Mouse (Mus musculus): ENCODE data around the gene Dnajb2. TPM values are rescaled to one million over a fixed set of nuclear protein-coding genes. Genes with fewer than 3 reads are reported as not detected.
A peak's percentile ranks its signal among the peaks of the same experiment; 100 is the strongest.
"Not testable (repeated sequence)": the region's sequence is repeated elsewhere in the genome, so short reads cannot be mapped to it uniquely, and the experiment has no call there.

The Dnajb2 gene
- total RNA-seq, 2 experiments from 2014 or later: 154 to 386 TPM

DNA sequence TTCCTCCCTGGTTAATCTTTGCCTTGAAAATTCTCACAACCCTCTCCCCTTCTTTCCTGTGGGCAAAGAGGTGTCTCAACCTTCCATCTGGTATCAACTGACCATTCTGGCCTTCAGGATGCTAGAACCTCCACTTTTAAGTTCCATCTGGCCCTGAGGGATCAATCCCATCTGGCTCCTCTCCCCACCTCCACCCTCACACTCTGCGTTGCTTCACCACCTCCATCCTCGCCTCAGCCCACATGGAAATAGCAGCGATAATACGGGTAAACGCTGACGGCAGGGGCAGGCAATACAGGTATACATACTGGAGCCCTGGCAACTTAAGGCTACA is 18.3 kb upstream of the Dnajb2 start:
- ATAC-seq (replicated peaks; ENCODE audit: low FRiP score, poor library complexity, severe bottlenecking): no peak

DNA sequence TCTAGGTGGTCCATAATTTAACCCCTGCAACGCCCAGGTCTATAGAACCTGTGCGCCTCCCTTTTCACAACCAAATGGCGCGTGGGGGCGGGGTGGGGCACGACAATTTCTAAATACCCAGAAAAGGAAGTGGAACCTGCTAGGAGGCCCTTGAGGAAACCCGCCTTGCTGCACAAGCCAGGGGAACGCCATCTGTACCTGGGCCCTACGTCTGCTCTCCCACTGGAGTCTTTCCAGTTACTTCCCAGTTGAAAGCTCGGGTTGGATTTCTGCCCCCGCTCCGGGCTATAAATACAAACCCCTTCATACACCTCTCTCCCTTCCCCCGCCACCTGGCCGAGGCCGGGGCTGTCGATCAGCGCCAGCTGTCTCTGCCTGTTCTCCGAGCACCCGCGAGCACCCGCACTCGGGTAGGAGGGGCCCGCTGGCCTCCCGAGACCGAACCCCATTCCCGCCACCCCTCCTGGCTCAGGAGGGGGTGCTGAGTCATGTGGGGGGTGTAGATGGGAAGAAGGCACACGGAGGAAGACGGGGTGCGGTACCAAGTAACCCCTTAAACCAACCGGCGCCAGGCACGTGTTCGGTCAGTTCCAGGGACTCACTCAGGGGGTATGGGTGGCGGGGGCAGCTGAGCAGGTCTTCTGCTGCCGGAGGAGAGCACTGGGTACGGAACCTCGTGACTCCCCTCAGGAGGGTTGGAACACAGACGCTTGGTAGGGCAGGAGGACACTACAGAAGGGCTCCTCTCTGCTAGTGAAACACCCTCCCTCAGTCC is 17.8 kb upstream of the Dnajb2 start:
- ATAC-seq (replicated peaks; ENCODE audit: low FRiP score, poor library complexity, severe bottlenecking): peak; percentile 65

DNA sequence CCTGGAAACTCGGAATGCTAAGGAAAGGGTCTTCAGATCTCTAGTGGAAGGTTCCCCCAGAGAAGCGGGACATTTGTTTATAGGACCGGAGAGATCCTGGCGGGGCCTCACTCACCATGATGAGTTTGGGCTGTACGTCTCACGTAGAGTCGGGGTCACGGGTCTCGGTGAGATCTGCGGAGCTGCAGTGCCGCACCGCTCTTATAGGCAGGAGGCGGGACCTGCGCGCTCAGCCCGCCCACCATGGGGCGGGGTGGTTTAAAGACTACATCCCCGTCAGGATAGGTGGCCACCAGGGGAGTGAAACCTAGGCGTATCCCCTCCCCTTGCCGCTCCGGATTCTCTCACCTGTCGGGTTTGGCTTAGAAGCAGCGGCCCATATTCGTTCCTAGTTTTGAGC is 17.1 kb upstream of the Dnajb2 start:
- peak; percentile 79 for ATAC-seq (replicated peaks; ENCODE audit: low FRiP score, poor library complexity, severe bottlenecking)

DNA sequence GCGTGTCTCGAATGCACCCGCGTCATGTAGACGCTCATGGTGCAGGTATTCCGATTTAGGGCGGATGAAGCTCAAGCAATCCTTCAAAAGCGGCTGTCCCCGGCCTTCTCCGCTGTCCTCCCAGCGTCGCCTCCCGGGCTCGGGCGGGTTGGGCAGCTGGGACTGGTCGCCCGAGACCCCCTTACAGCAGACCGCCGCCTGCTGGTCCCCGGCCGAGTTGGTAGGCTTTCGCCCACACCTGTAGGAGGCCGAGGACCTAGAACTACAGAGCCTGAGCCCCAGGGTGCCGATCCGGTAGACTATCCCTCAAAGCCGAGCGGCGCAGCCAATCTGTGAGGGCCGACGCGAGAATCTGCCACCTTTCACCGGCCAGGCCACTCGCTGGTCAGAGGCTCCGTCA is 16.7 kb upstream of the Dnajb2 start, which contains the start of gene Tuba4a:
Gene Tuba4a (minus strand): TSS at position 335 of the 400 bp plus-strand sequence.
- ATAC-seq (replicated peaks; ENCODE audit: low FRiP score, poor library complexity, severe bottlenecking): peak; percentile 7; the same call in 1 of the 2 replicates

DNA sequence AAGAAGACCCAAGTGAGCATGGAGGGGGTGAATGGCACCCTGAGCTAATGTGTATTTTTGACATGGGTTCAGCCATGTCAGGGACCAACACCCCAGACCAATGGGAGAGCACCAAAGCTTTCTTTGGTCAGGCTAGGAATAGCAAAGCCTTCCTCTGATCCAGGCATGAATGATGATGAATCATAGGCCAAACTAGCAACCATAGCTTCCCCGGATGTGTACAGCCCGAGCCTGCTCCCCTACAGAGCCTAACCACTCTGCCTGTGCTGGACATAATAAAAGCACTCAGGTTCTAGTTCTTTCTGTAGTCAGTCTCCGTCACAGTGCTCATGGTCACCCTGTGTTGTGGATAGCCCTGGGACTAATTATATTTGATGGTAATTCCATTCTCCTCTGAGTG is 14.7 kb upstream of the Dnajb2 start:
- ATAC-seq (replicated peaks; ENCODE audit: low FRiP score, poor library complexity, severe bottlenecking): no peak

DNA sequence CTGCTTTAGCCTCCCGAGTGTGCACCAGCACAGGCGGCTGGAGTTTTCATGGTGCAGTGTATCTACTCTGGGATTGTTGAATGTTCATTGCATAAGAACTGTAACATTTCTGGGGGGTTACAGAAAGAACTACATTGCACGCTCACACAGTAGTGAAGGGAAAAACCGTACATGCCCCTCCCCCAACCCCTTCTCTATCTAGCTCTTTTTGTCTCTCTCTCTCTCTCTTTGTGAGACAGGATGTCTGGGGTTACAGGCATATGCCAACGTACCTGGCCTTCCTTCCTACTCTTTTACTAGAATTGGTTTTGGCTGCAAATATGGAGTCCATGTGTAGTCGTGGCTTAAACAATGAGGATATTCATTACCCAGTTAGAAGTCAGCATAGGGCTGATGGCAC is 13.3 kb upstream of the Dnajb2 start:
- ATAC-seq (replicated peaks; ENCODE audit: low FRiP score, poor library complexity, severe bottlenecking): no peak

DNA sequence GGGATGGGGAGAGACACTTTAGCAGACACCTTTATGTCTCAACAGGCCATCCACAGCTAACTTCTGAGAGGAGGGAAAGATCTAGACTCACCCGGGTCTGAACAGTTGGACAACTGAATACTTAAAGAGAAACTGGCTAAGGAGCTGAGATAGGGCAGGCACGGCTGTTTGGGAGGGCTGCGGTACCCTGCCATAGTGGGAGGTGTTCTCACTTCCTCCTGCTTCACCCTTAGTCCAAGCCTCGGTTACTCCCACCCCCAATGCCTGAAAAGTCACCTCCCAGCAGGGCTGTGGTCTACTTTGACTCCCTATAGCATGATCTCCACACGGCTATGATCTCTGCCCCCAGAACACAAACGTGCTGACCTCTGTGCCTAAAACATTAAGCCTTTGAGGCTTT is 12.7 kb upstream of the Dnajb2 start:
- no peak for ATAC-seq (replicated peaks; ENCODE audit: low FRiP score, poor library complexity, severe bottlenecking)

DNA sequence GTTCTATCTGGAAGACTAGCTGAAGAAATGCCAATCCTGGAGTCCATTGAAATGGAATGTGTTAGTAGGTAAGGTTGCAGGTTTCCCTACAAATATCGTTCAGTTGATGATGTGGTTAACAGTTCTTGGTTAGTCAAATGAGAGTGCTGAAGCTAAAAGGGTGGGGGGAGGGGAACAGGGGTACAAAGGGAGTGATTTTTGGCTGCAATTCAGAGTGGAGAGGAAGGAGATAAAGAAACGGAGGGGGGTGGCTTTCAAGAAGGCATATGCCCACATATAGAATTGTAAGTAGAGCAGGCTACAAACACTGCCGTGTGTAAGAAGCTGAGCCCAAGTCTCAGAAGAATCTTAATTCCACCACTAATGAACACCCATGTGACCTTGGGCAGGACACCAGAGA is 10.7 kb upstream of the Dnajb2 start:
- ATAC-seq (replicated peaks; ENCODE audit: low FRiP score, poor library complexity, severe bottlenecking): no peak

DNA sequence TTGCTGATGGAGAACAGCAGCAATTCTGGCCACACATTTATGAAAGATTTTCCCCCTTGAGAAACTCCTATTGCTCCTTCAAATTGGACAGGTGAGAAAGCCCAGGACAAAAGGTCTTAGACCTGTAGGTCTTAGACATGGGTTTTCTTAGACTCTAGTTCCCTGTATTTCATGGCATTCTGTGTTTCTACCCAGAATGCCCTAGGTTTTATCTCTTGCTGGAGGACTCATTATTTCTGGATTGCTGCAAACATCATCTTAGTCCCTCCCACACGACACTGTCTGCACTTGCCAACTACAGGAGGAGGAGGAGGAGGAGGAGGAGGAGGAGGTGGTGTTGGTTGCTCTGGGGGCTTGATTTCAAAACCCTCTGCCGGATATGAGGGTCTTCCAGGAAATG is 10.1 kb upstream of the Dnajb2 start:
- ATAC-seq (replicated peaks; ENCODE audit: low FRiP score, poor library complexity, severe bottlenecking): no peak

DNA sequence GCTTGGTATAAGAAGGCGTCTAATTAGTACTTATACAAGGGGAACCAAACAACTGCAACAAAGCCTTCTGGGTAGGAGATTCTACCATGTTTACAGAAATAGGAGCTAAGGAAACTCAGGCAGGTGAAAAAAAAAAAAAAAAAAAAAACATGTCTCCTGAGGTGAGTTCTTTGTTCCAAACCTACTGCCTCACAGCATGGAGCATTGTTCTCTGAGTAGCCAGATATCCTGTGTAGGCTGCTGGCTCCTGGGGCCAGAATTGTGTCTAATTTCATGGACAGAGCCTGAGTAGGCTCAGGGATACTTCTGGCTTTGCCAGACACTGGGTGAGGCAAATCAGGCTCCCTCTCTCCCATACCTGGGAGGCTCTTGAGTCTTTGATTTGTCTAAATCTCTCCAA is 8.6 kb upstream of the Dnajb2 start:
- ATAC-seq (replicated peaks; ENCODE audit: low FRiP score, poor library complexity, severe bottlenecking): no peak

DNA sequence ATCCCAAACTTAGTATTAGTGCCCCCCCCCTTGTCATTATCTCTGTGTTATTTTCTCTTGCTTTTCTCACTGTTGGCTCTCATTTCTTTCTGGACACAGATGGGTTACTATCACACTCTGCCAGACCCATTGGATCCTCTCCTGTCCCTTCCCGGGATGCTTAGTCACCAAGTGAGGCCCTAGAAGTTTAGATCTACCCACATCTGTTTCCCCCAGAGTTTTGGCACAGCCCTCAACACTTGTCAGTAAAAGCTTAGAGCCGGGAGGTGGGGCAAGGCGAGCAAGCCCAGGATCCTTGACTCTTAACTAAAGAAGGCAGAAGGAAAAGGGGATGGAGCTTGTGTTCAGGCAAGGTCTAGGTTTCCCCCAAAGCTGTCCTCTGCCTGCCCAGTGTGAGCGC is 7.0 kb upstream of the Dnajb2 start:
- peak; percentile 81 for ATAC-seq (replicated peaks; ENCODE audit: low FRiP score, poor library complexity, severe bottlenecking)

DNA sequence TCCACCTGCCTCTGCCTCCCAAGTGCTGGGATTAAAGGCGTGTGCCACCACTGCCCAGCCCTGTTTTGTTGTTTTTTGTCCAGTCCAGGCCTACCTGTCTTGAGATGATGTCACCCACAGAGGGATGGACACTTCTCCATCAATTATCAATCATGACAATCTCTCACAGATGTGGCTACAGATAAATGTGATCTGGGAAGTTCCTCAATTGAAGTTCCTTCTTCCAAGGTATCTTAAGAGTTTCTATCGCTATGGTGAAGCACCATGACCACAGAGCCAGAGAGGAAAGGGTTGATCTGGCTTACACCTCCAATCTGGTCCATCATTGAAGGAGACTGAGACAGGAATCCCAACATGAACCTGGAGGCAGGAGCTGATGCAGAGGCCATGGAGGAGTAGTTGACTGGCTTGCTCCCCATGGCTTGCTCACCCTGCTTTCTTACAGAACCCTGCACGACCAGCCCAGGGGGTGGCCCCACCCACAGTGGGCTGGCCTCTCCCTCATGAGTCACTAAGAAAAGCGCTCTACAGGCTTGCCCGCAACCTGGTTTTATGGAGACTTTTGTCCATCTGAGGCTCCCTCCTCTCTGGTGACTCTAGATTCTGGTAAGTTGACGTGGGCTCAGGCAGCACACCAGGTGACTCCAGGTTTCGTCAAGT is 5.7 kb upstream of the Dnajb2 start:
- ATAC-seq (replicated peaks; ENCODE audit: low FRiP score, poor library complexity, severe bottlenecking): no peak

DNA sequence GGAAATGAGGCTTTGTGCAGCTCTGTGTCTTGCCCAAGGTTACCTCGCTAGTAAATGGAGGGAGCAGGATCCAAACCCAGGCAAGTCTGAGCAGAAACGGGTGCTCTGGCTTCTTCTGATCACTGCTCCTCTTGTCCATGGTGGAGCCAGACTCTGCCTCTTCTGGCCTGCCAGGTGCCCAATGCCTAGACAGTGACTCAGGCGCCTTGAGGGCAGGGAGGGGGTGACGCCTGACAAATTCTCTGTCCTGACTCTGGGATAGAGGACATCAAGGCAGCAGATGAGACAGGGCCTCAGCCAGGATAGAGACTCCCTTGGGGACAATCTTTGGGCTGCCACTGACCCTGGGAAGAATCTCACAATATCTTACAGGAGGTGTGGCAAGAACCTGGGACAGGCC is 5.0 kb upstream of the Dnajb2 start:
- ATAC-seq (replicated peaks; ENCODE audit: low FRiP score, poor library complexity, severe bottlenecking): no peak

DNA sequence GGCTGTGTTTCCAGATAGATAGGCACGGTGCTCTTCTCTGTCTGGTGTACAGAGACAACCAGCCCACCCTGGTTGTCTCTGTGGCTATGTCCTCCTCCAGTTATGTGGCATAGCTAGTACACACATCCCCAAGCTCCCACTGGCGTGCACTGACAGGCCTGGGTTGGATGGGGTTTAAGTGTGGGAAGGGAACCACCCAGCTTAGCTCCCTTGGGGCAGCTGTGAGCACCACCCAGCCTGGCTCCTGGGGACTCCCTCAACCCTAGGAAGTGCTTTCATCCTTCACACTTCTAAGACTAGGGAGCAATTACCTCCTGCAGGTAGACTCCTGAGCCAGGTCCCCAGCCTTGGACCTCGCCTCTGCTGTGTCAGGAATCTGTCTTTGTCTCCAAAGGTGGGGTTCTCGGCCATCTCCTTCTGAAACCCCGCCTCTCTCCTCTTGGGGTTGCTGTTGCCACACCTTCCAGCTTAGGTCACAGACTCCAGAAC is 4.5 kb upstream of the Dnajb2 start, which contains the start of gene A630095N17Rik:
Gene A630095N17Rik (minus strand): TSS at position 439 of the 489 bp plus-strand sequence.
- no peak for ATAC-seq (replicated peaks; ENCODE audit: low FRiP score, poor library complexity, severe bottlenecking)

DNA sequence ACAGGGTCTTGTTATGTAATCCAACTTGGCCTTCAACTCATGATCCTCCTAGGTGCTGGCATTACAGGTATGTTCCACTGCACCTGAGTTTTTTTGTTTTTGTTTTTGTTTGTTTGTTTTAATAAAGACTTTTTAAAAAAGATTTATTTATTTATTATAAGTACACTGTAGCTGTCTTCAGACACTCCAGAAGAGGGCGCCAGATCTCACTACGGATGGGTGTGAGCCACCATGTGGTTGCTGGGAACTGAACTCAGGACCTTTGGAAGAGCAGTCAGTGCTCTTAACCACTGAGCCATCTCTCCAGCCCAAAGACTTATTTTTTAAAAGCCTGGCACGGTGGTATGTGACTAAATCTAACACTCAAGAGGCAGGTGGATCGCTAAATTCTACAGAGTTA is 3.7 kb upstream of the Dnajb2 start:
- ATAC-seq (replicated peaks; ENCODE audit: low FRiP score, poor library complexity, severe bottlenecking): not testable (repeated sequence)

DNA sequence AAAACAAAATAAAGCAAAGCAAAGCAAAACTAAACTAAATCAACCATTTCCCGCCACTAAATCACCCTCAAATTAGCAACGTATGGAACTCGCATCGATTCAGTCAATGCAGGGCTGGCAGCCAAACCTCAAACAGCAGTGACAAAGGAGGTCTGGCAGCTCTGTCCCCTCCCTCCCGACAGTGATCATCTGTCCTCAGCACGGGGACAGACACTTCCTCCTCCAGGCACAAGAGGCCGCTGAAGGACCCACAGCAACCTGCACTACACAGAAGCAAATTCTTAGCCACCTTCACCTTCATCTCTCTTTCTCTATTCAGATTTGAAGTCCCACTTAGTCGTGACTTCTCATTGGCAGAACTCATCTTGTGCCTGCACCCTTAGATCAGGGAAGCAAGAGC is 1.6 kb upstream of the Dnajb2 start:
- peak; percentile 69 for ATAC-seq (replicated peaks; ENCODE audit: low FRiP score, poor library complexity, severe bottlenecking)

DNA sequence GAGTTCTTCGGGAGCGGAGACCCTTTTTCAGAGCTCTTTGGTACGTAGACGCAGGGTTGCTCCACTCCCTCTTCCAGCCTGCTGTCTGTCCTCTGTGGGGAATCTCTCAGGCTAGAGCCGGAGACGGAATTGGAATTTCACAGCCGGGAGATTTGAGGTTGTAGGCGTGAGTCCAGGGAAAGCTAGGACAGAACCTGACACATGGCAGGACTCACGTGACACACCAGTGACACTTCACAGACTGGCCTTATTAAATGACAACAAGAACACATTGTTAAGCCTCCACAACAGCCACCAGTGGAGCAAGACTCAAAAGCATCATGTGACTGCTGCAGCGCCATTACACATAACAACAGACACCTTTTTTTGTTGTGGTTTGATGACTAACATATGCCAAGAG is 3.4 kb downstream of the Dnajb2 start:
- no peak for ATAC-seq (replicated peaks; ENCODE audit: low FRiP score, poor library complexity, severe bottlenecking)

DNA sequence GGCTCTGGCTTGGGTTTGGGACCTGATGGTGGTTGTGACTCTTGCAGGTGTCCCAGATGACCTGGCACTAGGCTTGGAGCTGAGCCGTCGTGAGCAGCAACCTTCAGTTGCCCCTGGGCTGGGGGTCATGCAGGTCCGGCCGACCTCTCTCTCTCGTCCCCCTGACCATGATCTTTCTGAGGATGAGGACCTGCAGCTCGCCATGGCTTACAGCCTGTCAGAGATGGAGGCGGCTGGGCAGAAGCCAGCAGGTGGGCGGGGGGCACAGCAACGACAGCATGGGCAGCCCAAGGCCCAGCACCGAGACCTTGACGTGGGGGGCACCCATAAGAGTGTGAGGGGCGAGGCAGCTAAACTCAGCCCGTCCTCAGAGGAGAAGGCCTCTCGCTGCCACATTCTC is 7.2 kb downstream of the Dnajb2 start:
- no peak for ATAC-seq (replicated peaks; ENCODE audit: low FRiP score, poor library complexity, severe bottlenecking)

DNA sequence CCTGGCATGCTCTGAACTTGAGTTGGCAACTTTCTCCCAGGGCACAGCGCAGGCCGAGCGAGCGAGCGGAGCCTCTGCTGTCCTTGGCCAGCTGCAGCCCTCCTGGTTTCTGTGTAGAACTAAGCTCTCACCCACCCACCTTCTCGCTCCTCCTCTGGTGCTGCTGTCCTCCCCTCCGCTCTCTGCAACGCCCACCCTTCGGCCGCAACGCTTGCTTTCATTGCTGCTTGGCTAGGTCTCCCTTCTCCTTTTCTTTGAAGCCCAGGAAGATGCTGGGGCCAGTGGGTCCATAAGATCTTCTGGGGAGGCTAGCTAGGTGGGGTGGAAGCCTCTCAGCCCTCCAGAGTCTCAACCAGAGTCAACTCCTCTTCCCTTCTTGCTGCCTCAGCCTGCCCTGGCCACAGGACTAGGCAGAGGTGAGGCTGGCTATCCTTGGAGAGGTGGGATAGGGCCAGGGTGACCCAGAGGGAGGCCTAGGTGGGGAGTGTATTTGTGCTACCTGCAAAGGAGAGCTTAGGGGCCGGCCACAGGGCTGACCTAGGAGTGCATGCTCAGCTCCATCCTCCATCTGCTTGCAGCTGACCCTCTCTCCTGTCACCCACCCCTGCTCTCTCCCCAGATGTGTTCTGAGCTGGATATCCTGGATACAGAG is 8.1 kb downstream of the Dnajb2 start:
- no peak for ATAC-seq (replicated peaks; ENCODE audit: low FRiP score, poor library complexity, severe bottlenecking)

DNA sequence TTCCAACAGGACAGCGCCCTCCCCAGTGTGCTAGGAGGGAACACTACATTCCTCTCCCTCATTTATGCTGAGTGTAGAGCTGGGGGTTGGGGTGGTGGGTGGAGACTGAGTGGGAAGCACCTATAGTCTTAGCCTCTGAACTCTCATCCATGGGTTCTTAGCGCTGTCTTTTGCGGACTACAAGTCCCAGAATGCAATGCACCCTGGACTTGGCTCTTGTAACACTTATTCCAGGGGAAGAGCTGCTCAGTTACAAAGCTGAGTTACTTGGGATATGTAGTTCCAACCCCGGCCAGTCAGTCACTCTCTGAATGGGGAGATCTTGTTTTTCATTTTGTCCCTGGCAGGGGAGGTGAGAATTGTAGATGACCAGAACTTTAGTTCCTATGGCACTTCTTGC is 8.6 kb downstream of the Dnajb2 start:
- ATAC-seq (replicated peaks; ENCODE audit: low FRiP score, poor library complexity, severe bottlenecking): no peak; the same call in 1 of the 2 replicates

All from erythroid progenitor cell, adult 5-6 weeks (primary cell).